Mouse (Mus musculus): ENCODE measurements around the gene Unc13b.

The Unc13b gene

DNA sequence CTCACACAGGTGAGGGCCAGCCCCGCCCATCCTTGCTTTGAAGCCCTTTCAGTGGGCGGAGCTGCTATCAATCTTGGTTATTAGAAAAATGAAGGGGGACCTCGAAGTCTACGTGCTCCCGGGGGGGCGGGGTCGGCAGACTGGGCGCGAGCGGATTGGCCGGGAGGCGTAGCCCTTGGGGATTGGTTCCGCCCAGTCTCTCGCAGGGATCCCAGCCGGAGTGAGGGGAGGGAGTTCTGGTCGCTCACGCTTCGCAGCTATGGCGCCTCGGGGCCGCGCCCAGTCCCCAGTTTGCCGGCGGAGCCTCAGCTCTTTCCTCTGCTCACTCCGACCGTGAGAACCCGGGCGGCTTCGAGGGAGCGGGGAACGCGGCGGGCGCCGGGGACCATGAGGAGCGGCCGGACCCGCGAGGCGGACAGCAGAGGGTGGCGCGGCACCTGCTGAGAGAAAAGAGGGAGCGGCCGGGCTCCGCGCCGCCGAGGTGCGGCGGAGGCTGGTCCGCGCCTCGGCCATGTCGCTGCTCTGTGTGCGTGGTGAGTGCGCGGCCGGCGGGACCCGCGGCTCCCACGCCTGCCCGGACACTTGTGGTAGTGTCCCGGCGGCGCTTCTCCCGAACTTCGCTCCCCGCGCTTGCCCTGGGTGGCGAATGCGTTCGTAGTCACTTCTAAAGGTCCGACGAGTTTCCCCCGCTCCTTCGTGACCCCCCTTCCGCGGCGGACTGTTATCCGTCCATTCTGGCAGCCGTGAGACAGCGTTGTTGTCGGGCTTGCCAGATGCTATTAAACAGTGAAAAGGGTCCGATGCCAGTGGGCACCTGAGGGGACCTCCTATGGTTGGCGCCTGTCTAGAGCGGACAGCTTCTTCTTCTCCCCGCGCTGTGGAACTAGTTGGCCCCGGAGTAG is at the start of gene Unc13b:
Gene Unc13b (plus strand): TSS at position 201 of the 902 bp plus-strand sequence.
- peak; percentile 43 for DNase-seq

DNA sequence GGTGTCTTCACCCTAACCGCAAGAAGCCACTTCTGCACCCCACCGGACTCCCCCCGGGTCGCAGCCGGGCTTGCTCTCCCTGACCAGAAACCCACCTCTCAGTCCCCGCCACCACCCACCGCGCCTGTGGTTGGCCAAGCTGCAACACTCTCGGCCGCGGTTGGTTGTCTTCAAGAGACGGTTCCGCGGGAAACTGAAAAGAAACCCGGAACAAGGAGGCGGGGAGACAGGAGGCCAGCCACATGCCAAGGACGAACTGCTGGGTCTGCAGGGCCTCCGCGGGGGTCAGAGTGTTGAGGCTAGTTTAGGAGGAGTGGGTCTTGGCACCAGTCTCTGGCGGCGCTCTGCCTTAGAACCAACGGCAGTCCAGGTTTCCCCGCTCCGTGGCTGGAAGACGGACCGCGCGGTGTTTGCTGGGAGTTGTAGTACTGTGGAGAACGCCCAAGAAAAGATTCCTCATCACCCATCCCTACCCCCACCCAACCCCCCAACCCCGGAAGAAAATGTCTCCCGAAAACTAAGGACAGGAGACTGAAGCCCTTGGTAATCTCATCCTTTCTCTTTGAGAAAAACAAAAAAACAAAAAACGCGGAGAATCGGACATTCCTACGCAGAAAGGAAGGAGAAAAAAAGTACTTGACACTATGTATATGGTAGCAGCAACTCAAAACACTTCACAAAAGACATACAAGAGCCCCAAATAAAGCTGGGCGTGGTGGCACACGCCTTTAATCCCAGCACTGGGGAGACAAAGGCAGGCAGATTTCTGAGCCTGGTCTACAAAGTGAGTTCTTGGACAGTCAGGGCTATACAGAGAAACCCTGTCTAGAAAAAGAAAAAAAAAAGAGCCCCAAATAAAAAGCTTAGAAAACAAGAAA is 48.4 kb upstream of the Unc13b start, which contains the start of gene Fancg:
Gene Fancg (minus strand): TSS at position 346 of the 878 bp plus-strand sequence.
- peak; percentile 87 for DNase-seq

DNA sequence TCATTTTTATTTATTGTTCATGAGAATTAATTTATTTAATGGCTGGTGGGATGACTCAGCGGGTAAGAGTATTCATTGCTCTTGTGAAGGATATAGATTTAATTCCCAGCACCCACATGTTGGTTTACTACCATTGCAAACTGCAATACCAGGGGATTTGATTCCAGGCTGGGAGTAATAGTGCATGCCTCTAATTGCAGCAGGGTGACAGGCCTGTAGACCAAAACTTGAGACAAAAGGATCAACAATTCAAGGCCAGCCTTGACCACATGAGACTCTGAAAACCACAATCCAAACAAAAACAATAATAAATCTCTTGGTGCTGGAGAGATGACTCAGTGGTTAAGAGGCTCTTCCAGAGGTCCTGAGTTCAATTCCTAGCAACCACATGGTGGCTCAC is 46.7 kb upstream of the Unc13b start:
- no peak for DNase-seq

DNA sequence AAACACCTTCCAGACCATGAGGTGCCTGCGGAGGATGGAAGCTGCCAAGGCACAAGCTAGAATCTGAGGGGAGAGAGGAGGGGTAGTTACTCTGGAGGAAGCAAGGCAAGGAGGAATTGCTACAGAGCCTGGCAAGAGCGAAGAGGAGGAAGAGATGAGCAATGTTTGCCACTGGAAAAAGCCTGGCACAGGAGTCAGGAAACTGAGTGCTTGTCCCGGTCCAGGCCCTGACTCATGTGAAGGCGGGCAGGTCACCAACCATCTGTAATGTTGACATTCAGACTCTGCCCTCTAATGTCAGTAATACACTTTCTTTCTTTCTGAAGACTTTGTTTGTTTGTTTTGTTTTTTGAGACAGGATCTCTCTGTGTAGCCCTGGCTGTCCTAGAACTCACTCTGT is 40.6 kb upstream of the Unc13b start:
- DNase-seq = no peak

DNA sequence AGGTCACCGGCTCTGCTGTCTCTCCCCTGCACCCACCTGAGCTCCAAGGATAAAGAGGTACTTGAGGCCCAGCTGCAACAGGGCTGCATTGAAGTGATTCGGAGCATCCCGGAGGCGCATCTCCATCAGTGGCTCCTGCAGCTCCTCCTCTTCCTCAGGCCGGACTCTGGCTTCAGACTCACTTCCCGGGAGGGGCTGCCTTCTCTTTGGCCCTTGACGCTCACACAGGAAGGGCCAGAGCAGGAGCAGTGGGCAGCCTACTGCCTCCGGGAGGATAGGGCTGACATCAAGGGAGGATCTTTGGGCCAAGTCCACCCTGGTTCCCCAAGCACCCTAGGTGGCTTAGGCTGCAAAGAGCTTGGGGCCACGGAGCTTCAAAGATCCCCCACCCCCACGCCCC is 39.6 kb upstream of the Unc13b start:
- no peak for DNase-seq

DNA sequence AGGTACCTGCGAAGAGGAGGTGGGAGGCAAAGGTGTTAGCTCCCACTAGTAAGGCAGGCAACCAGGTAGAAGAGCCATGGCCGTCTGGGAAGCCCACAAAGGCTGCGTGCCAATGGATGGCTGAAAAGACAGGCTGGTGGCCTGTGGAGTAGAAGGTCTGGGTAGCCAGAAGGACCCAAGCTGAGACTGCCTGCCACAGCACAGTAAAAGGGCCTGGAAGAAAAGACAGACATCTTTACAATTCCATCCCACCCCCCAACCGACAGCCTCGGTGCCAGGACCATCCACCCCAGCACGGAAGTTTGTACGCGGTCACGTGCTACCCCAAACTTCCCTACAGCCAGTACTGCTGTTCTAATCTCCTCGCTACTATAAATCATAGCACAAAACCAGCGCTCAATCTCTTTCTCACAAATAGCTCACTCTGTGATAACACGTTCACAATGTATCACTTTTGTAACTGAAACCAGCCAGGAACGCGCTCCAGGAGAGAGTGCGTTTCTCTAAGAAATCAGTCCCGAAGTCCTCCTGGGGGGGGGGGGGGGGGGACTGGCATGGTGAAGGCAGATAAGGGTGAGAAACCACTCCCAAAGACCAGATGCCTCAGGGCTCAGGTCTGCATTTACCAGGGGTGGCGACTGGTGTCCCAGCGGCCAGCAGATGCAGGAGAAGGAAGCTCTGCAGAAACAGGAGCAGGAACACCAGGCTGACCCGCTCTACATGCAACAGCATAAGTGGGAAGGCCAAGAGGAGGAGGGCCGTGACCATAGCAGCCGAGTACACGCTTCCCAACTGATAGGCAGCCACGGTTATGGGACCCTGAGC is 38.9 kb upstream of the Unc13b start:
- DNase-seq = no peak

DNA sequence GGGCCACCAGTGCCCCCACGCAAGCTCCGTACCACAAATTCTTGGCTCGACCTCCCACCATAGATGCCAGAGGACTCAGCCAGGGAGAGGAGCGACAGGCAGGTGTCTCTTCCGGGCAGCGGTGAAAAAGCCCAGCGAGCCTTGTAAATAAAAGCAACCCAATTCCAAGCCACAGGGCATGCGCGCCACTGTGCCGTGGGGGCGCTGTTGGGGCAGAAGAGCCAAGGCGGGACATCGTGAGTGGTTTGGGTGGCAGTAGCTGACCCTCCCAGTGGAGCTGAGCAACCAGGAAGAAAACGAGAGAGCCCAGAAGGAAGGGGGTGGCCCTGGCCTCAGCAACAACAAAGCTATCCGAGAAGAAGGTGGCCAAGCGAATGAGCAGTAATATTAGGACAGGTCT is 37.9 kb upstream of the Unc13b start:
- DNase-seq = no peak

DNA sequence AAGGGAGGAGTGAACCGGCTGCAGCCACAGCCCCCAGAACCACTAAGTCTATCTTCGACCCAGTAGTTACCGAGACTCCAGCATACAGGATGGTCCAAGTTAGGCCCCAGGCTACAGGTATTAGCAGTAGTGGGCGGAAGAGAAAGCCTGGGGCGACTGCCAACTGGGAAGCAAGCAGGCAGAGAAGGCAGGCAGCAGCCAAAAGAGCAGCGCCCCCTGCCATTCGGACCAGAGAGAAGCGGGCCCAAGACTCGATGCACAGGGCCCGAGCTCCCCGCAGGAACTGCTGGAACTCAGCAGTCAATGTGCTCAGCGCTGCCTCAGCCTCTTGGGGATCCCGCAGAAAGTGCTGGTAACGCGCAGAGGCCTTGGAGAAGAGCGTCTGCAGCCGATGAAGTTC is 37.4 kb upstream of the Unc13b start:
- no peak for DNase-seq

DNA sequence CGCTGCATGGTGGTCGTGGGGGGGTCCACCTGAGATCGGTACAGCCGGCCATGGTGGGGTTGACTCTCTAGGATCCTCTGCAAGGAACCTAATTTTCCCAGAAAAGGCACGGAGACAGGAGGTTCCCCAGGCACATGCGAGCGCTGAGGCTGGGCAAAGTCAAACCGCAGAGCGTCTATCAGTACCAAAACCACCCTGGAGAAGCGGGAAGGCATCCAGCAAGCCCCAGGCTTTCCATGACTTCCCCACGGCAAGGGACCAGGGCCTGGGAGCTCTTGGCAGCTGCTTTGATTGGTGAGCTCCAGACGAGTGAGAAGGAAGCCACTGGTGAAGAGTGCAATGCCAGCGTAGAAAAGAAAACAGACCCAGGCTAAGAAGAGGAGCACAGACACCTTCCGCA is 34.1 kb upstream of the Unc13b start:
- no peak for DNase-seq

DNA sequence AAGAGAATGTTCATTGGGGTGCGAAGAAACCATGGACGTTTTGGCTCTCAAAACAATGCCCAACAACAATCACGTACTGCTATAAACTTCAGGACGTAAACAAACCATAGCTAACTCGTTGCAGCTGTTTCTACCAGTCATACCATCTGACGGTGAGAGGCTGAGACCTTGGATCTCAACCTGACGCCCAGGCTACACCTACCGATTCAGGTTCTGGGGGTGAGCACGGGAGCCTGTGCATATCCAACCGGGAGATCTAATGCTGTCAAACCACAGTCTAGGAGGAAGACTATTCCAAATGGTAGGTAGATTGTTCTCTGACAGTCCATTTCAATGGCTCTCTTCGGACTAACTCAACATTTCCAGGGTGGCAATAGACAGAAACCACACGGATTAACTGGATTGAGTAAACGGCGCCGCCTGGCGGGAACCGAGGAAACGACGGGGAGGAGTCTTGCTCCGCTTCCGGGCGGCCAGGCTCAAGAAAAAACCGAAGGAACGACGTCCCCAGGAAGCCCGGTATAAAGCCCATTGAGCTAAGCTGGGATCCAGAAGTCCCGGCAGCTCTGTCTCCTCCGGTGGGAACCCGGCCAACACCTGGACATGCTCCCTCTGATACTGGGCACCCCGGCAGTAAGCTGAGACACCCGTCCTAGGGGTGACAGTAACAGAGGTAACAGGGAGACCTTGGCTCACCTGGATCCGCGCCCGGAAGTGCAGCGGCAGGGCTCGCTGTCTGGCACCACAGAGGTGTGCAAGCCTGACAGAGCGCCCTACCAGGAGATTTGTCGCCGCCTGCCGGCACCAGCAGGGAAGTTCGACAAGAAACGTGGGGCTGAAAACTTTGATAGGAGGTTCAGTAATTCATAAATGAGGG is 33.4 kb upstream of the Unc13b start, which contains the start of gene Pigo:
Gene Pigo (minus strand): TSS at position 736 of the 877 bp plus-strand sequence.
- DNase-seq = peak; percentile 92

DNA sequence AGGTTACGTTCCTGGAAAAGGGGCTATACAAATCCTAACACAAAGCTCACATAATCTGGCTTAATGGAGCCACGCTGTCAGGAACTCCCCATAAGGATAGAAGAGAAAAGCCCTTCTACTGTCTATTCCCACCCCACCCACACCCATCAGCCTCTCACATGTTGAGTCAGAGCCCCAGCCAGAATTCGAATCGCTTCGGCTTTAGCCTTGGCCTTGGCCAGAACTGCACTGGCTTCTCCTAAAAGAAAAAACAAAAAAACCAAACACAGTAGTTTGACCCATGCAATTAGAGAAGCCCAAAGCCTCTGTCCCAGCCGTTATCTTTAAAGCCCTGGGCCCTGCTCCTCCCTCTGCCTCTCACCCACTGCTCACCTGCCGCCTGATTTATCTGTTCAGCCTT is 29.6 kb upstream of the Unc13b start:
- no peak for DNase-seq

DNA sequence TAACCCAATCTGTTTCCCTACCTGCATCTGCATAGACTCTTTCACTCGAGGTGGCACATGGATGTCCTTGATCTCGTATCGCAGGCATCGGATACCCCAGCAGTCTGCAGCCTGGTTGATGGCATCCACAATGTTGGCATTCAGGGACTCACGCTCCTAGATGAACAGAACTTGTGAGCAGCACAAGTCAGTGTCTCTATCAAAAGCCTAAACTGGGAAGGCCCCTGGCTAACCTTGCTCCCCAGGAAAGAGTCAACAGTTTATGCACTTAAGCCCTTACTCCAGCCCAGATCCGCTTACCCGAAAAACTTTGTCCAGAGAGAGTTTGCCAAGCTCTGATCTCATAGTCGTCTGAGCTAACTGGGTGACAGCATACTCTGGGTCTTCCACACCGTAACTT is 29.0 kb upstream of the Unc13b start:
- DNase-seq = no peak

DNA sequence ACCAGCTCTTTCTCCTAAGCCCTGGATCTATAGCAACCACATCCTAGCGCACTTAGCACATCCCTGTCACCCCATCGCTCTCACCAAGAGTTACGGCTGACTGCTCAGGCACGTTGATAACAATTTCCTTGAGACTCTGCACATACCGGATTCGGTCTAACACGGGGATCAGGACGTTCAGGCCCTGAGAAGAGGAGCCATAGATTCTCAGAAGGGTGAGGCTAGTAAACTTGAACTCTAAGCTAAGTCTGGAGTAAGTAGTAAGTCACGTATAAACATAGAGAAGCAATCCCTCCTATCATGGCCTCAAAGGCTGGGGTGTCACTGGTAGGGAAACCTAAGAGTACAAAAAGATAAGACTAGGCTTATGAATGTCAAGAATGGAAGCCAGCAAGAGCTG is 28.4 kb upstream of the Unc13b start:
- no peak for DNase-seq

DNA sequence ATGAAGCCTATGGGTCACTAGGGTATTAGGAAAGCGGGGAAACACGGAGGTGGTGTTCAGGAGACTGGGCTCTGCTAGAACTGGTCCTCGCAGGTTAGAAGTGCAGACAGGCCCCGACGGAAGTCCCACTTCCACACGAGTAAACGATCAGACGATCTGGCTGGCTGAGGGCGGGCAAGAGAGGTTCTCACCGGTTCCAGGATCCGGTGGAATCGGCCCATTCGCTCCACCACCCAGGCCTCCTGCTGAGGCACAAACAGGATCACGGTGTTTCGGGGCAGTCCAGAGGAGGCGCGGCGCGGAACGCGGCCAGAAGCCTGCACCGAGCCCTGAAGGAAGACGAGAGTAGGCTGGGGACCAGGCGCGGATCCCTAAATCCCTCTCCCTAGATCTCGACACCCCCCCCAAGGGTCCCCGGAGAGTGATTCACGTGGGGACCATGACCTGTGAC is 27.9 kb upstream of the Unc13b start:
- no peak for DNase-seq

DNA sequence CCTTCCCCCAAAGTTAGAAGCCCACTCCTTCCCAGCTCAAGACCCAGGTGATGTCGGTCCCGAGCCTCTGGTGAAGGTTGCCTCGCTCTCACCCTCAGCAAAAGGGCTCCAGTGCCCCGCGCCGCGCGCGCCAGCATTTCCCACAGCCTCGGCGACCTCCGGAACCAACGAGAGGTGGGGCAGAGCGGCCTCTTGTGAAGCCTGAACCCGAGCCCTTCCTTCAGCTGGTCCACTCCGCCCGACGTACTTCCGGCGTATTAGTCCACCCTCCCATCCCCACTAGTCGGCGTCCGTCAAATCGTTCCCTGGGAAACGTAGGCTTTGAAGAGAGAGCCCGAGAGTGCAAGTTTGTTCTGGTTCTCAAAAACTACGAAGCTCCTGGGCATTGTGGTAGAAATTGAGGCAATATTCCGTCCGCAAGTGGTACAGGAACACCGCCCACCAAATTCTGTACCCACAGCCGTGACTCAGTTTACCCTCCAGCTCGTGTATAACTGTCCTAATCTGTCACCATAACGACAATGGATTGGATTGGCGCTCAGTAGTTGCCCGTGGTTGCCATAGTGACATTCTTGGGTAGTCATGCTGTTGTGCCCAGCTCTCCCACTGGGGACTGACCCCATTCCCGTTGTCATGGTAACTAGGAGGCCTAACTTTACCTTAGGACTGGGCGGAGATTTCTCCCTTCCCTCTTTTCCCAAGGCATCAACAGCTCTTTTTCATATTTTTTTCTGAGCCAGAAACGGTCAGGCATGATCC is 27.3 kb upstream of the Unc13b start, which contains the start of gene Stoml2:
Gene Stoml2 (minus strand): TSS at position 474 of the 759 bp plus-strand sequence.
- peak; percentile 92 for DNase-seq

DNA sequence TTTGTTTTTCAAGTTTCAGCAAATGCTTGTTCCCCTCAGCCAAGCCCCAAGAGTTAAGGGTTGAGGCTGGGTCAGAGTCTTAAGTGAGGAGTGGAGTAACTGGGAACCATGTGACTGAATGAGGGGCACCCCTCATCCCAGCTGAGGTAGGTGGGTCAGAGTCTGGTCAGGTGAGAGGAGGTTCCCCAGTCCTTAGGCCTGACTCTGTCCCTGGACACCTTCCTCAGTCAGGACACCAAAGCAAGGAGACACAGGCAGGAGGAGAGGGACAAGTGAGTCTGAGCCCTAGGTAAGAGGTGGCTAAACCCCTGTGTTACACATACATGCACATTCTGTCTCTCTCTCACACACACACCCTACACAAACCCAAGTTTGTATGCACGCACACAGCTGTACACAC is 26.3 kb upstream of the Unc13b start:
- DNase-seq = no peak

DNA sequence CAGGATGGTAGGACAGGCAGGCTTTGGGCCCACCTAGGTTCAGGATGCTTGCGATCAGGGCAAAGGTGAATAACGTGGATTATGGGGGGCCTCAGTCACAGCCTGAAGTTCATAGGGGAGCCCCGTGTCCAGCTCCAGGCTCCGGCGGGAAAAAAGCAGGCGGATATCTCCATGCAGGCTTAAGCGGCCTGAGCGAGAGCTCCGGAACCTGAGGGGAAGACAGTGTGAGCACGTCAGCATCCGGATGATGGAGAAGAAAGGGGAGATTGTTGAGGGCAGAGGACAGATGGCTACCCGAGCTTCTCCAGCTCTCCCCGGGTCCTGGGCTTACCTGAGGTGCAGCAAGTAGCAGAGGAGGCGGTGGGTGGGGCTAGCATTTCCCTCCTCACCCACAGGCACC is 25.3 kb upstream of the Unc13b start:
- no peak for DNase-seq

DNA sequence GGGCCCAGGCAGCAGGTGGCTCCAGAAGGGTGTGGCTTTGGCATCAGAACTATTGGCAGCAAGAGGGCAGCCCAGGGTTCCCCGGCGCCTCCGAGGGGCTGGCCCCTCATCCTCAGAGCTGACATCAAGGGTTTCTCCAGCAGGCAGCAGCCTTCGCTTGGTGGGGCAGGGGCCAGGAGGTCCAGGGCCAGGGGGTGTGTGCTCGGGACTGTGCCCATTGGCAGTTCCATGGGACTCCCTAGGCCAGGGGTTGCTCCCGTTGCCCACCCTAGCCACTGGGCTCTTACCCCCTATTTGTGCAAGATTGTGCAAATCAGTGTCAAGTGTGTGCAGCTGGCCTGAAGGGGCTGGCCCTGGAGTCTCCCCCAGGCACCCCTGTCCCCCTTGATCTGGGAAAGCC is 22.9 kb upstream of the Unc13b start:
- DNase-seq = no peak

DNA sequence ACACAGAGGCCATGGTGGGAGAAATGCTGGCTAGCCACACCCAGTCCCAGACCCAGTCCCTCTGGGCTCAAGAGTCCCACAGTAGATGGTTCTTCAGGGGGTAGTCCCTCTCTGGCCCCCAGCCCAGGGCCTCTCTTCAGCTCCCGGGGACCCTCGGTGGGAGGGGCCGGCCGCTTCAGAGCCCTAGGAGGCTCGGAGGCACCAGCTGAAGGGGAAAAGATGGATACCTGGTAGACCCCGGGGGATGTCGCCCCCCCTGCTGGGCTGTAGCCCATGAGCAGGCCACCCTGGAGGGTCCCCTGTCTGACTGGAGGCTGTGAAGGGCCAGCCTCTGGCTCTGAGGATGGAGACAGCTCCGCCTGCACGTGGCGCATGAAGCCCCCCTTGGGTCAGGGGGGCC is 22.4 kb upstream of the Unc13b start:
- DNase-seq = no peak

DNA sequence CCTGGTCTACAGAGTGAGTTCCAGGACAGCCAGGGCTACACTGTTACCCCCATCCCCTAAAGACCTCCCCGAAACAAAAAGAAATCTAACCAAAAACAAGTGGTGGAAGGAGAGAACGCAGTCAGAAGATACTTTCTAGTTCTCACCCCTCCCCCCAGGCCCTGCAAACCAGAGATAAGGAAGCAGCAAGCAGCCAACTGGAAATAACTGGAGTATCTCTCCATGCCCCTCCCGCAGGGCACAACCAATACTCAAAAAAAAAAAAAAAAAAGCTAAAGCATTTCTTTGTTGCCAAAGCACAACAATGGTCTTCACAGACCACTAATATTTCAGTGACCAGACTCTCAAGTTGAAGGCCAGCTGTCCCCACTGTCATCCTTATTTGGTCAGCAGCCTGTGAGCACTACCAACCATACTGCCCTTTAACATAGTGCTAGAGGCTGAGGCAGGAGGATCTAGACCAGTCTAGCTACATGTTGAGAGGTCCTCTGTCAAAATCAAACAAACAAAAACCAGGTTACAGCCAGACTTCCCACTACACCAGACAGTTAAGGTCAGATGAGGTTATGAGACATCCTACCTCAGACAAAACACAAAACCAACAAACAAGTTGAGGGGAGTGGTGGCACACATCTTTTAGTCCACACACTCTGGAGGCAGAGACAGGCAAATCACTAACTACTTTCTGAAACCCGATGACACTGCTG is 20.7 kb upstream of the Unc13b start:
- no peak for DNase-seq
